Mouse (Mus musculus) heart, adult 11 months (tissue): ENCODE data around the gene P2rx3.

Experiments
- DNase-seq: peaks from one replicate; pipeline ENCODE4 v3.0.0; 2022

The P2rx3 gene

GRCm38 (mm10) chr2:85038336-85038735, 1.1 kb upstream of the P2rx3 start:
- DNase-seq, result peak; percentile 86

- peak; percentile 83 for DNase-seq
These were observed 685 bp downstream of the P2rx3 start for GRCm38 (mm10) chr2:85036507-85037046.

GRCm38 (mm10) chr2:85034169-85034568, 3.1 kb downstream of the P2rx3 start:
- DNase-seq, result no peak

GRCm38 (mm10) chr2:85033121-85033520, 4.1 kb downstream of the P2rx3 start:
- no peak for DNase-seq

DNA sequence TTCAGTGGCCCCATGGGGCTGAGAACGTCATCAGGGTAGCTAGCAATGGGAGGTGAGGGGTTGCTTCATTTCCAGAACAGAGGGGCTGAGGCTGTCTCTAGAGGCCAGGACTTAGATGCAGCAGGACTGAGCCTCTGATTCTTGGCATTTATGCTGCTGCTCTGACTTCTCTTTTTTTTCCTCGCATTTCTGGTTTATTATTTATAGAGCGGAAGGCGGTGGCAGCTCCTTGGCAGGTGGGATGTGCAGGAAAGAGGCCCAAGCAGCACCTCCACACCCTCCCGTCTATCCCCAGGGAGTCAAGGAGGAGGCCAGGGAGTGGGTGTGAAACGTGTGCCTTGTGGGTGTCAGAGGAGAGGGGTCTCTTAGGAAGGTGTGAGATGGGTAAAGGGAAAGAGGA, 6.3 kb downstream of the P2rx3 start:
- DNase-seq, result no peak

DNA sequence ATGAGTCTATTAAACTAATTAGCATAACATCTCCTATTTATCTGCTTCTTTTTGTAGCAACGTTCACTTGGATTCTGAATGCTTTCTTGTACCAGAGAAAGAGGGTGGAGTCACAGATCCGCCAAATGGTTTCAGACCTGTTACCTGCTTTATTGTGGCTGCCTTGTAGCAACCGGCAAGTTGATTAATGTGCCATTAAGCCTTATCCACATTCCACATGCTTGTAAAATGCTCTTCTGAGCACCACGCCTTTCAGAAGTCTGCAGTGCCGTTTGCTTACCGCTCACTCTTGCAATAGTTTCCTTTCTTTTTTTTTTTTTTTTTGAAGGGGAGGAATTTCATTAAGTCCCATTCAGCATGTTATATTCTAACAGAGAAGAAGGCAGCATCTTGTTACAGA, 7.4 kb downstream of the P2rx3 start:
- DNase-seq, result no peak

DNA sequence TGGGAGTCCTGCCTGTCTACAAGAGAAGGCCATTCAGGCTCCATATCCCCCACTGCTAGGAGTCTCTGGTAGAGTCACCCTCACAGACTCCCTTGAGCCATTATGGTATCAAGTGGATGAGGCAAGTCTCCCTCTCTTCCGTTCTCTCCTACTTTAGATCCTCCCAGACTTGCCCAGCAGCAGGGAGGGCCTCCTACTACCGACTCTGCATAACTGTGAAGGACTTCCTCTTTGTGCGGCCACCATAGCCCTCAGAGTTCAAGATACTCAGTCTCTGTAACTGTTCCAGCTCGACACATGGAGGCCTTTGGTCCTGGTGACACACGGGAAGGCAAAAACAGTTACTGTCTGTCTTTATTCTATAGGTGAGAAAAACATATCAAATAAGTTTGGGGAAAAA, 10.0 kb downstream of the P2rx3 start:
- no peak for DNase-seq

DNA sequence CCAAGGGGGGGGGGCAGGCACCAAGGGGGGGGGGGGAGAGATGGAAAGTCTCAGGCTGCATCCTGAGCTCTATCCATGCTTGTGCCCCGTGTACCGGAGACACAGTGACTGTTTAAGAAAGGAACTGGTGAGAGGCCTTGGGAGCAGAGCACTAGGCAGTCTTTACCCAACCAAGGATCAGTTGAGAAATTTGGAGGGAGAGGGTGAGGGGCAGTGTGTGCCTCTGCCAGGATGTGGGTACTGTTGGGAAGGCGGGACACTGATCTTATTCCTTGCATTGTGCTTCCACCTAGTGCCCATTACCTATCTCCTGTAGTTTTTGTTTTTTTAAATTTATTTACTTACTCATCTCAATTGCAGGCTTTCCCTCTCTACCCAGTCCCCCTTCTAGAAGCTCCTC, 11.1 kb downstream of the P2rx3 start:
- DNase-seq, result no peak

GRCm38 (mm10) chr2:85022043-85022442, 15.2 kb downstream of the P2rx3 start:
- no peak for DNase-seq

- DNase-seq, result no peak
These were observed 22.7 kb downstream of the P2rx3 start for GRCm38 (mm10) chr2:85014588-85014982.

DNA sequence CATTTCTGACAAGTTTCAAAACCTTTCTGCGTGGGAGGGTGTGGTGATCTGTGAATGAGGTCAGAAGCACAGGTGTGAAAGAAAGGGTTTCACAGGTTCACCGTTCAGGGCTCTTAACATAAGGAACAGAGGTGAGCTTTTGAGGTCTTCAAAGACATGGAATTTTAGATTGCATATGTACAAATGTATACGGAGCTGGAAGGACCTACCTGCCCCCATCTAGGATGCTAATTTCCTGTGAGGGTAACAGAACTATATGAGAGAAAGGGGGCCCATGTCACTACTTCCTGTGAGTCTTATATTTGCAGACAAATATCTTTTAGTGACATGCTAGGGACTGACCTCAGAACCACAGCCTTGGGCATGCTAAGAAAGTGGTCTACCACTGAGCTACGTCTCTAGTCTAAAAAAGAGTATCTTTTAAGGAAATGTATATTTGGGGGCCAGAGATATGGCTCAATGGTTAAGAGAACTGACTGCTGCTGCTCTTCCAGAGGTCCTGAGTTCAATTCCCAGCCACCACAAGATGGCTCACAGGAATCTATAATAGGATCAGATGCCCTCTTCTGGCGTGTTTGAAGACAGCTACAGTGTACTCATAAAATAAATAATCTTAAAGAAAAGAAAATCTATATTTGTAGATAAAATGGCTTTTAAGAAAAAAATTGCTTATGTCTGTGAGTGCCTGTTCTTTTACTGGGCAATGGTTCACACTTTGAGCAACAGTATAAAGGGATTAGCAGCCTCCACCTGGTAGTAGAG, 23.3 kb downstream of the P2rx3 start:
- no peak for DNase-seq

GRCm38 (mm10) chr2:85012679-85013078, 24.6 kb downstream of the P2rx3 start:
- DNase-seq, result no peak

DNA sequence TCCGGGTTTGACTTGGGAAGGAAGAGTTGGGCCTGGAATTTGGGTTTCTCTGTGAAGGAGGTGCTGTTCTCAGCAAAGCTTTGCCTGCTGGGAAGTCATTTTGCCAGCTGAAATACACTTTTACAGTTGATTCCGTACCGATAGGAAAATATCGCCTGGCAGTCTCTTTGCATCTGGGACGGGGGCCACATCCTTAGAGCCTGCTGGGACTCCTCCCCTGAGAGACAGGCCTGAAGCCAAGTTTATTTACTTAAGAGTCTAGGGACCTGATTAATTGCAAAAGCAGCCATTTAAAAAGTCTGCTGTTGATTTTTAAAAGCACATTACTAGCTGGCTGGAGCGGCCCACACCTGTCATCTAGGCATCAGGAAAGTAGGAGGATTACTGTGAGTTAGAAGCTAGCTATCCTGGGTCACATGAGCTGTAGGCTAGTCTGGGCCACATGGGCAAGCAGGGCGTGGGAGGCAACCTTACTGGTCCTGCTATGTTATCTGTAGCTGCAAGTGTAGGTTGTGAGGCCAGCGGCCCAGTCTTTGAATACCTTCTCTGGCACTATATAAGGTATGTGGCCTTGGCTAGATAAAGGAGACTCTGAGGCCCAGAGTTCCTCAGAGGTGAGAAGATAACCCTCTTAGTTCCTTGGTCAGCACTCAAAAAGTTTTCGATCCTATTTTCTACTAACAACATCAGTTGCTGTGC, 25.2 kb downstream of the P2rx3 start:
- DNase-seq, result peak; percentile 94

GRCm38 (mm10) chr2:85009212-85009611, 28.1 kb downstream of the P2rx3 start:
- DNase-seq, result no peak

GRCm38 (mm10) chr2:85007729-85008128, 29.5 kb downstream of the P2rx3 start:
- no peak for DNase-seq

DNA sequence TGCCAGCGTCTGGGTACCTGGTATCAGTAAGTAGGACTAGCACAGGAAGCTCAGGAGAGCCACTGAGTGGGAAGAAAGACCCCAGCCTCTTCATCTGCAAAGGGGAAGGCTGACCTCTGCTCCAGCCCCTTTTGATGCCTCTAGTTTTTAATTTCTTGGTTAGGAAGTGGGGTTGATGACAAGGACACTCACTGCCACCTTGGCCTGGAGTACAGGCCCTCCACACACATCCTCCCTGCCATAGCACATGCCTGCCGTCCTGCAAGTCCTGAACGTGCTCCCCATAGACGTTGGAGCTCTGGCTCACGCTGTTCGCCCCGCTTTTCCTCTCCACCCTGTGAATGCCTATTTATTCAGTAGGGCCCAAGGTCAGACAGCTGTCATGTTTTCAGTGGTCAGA, 30.7 kb downstream of the P2rx3 start:
- DNase-seq, result peak; percentile 91

GRCm38 (mm10) chr2:85004341-85004740, 32.9 kb downstream of the P2rx3 start:
- no peak for DNase-seq

DNA sequence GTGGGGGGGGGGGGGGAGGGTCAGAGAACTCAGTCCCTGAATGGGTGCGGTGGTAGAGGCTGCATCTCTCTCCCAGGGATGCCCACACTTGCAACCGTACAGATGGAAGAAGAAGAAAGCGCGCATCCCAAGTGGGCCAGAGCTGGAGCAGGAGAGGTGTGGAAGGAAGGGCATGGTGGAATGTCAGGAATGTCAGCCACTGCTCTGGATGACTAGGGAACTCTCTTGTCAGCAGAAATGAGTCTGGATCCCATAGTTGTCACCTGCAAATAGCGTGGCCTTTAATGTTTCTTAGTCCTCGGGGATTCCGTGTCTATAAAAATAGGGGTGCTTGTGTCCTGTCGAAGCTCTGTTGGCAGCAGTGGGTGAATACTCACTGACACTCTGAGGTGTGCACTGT, 34.7 kb downstream of the P2rx3 start:
- no peak for DNase-seq

GRCm38 (mm10) chr2:85001497-85001896, 35.8 kb downstream of the P2rx3 start:
- DNase-seq, result peak; percentile 93

DNA sequence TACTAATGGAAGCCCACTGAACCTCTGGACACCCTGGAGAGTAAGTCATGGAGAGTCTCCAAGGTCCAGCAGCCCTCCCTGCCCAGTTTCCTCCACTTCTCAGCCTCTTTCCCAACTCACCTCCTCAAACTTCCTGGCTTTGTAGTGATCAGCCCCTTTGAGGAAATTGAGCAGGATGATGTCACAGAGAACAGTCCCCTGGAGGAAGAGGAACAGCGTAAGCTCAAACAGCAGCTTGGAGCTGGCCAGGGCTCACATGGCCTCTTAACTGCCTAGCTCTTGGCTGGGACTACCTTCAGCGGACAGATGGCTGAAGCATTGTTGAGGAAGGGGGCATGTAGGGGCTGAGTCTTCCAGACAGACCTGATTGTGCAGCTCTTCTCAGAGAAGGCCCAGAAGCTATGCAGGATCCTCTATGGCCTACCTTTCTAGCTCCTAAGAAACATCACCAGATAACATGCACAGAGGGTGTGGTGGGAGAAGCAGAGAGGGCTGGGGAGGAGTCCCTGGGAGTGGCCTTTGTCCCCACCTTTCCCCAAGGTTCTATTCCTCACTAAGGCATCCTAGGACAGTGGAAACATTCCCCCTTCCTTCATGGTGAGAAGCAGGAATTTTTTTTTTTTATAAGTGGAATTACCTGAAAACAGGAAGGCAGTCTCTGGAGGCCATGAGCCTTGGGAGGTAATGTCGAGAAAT, 37.6 kb downstream of the P2rx3 start:
- DNase-seq, result peak; percentile 97

DNA sequence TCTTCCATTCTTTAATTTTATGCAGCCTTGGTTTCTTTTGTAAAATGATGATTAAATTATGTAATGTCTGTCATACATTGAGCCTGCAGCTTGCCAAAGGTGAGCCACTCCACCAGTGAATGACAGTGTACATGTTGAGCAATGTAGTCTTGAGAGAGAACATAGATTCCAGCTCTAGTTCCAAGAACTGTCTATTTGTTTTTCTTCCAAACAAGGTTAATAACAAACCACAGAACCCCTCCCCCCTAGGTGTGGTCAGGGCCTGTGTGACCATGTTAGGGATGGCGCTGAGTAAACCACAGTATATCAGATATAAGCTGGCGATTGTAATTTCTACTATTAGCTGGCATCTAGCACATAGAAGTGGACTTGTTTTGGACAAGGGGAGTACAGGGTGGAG, 40.9 kb downstream of the P2rx3 start:
- no peak for DNase-seq

GRCm38 (mm10) chr2:84987930-84988329, 49.3 kb downstream of the P2rx3 start, which contains the start of gene Prg3:
Gene Prg3, plus strand, starts transcription at chr2:84988215.
- peak; percentile 76 for DNase-seq

DNA sequence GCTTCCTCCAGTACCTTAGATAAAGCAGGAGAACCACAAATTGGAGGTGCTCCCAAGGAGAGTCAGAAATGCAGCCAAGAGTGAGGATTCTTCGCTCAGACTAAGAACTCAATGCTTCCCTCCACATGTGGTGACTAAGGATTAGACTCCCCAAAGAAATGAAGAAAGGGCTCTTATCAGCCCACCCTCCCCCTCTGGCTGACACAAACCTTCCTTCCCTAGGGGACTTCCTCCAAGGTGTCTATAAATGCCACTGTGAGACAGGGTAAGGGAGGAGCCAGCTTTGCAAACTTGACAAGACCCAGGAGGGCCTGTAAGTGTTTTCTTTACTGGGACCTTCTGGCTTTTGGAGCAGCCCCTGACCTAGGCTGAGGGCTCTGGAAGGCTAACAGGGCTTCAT, 57.1 kb downstream of the P2rx3 start, which contains the start of gene Prg2:
Gene Prg2, plus strand, starts transcription at position 274 of the 400 bp plus-strand sequence.
- DNase-seq, result peak; percentile 76
